Mouse (Mus musculus): ENCODE measurements around the gene Dolpp1. TPM values are rescaled to one million over a fixed set of nuclear protein-coding genes. Genes with fewer than 3 reads are reported as not detected.

Dolpp1 gene
- polyA plus RNA-seq, 1 experiment from 2014 or later = 66.5 TPM

DNA sequence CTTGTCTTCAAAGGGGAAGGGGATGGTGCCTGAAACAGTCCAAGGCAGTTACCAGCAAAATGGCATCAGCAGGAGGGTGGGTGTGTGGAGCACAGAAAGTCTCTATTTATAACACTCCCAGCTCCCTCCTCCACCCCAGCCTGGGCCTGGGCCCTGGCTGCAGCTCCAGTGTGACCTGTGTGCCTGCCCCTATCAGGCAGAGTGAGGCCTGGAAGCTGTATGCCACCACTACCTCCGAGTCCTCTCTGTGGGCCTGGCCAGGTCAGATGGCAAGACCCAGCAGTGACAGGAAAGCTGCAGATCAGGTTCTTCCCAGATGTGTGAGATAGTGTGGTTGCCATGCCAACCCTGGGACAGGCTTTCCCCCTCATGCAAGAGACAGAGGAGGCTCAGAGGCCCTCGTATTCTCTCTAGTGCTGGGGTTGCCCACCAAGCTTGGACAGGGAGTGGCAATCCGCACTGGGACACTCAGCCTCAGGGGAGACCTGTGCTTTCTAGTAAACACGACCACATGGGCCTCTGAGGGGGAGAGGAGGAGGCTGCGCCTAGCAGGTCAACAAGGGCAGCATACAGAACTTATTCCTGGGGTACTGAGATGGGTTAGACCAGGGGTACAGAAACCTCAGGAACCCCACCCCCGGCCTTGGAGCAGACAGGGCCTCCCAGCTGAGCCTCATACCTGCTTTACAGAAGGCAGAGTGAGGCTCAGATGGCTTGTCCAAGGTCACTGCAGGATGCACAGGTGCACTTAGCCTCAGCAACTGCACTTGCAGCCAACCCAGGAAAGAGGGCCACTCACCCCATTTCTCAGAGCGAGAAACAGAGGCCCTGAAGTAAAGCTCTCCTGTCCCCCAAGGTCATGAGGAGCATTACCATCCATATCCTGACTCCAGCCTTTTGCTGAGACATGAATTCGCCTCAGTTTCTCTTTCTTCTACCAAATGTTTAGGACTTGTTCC, 34.2 kb upstream of the Dolpp1 start:
- H3K9ac ChIP-seq (replicated peaks; ENCODE audit: low read depth, low read length) = peak overlapping the region; percentile 6; the same call in 1 of the 2 replicates
- no peaks in the 10 kb centered on the region for H3K9me3 ChIP-seq (ENCODE audit: control insufficient read depth, low read length)
- 64% methylated on average over 8 of the region's 8 CpGs for WGBS
- H3K27ac ChIP-seq (ENCODE audit: low read length) = no peak overlapping the region
- peak overlapping the region; percentile 81 for H3K4me2 ChIP-seq (ENCODE audit: low read length)
- peaks cover 27% of the 10 kb centered on the region for H3K4me1 ChIP-seq (replicated peaks; ENCODE audit: control insufficient read depth, insufficient read depth, low read length)
- no peaks in the 10 kb centered on the region for H3K27me3 ChIP-seq (replicated peaks; ENCODE audit: control insufficient read depth, insufficient read depth, low read length)
- no peak for ATAC-seq
- H3K36me3 ChIP-seq (ENCODE audit: control insufficient read depth, insufficient read depth) = no peaks in the 10 kb centered on the region
- peak overlapping the region; percentile 67 for H3K4me3 ChIP-seq (replicated peaks; ENCODE audit: low read length)

DNA sequence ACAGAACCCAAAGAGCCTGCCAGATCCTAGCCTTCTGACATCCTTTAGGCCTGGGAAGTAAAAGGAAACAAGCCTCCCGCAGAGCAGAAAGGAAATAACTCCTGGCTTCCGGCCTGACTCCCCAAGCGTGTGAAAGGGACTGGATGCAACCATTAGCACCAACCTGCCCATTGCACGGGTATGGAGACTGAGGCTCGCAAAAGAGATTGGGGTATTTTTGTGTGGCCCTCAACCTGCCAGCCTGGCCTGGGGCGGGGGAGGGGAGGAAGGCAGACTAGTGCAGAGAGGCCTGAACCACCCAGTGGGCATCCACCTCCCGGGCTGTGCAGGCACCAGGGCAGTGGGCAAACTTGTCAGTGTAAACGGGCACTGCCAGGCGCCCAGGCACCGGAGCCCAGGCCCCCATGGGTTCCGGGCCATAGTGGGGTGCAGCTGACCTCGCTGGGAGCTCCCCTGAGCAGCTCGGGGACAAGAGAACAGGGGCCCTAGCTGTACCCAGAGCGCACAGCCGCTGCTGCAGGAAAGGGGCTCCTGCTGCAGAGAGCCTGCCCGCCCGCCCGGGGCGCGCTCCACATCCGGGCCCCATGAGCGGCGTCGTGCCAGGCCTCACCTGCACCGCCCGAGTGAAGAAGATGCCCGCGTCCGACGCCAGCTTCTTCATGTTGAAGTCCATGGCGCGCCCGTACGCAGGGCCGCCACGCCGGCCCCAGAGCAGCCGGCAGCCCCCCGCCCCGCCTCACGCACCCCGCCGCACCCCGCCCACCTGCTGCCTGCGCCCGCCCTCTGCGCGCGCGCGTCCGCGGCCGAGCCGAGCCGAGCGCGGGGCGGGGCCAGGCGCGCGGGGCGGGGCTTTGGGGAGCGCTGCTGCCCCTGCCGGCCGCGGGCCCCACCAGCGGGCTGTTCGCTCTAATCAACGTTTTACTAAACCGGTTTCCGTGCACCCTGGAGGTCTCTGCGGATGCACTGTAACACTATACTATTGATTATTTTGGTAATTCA, 33.2 kb upstream of the Dolpp1 start, which contains the start of gene Sh3glb2:
Gene Sh3glb2 (minus strand): TSS at position 805 of the 999 bp plus-strand sequence.
- H3K9ac ChIP-seq (replicated peaks; ENCODE audit: low read depth, low read length) = peak within 1 kb of the TSS; percentile 91
- peak within 1 kb of the TSS; percentile 73; the same call in 1 of the 2 replicates for H3K27ac ChIP-seq (ENCODE audit: low read length)
- peaks cover 27% of the 10 kb centered on the region for H3K4me1 ChIP-seq (replicated peaks; ENCODE audit: control insufficient read depth, insufficient read depth, low read length)
- no peaks in the 10 kb centered on the region for H3K36me3 ChIP-seq (ENCODE audit: control insufficient read depth, insufficient read depth)
- H3K4me3 ChIP-seq (replicated peaks; ENCODE audit: low read length) = peak within 1 kb of the TSS; percentile 67
- no peaks in the 10 kb centered on the region for H3K27me3 ChIP-seq (replicated peaks; ENCODE audit: control insufficient read depth, insufficient read depth, low read length)
- H3K4me2 ChIP-seq (ENCODE audit: low read length) = peak within 1 kb of the TSS; percentile 81
- peak; percentile 81 for ATAC-seq
- WGBS = 3% methylated on average over 64 of the region's 73 CpGs
- no peaks in the 10 kb centered on the region for H3K9me3 ChIP-seq (ENCODE audit: control insufficient read depth, low read length)

DNA sequence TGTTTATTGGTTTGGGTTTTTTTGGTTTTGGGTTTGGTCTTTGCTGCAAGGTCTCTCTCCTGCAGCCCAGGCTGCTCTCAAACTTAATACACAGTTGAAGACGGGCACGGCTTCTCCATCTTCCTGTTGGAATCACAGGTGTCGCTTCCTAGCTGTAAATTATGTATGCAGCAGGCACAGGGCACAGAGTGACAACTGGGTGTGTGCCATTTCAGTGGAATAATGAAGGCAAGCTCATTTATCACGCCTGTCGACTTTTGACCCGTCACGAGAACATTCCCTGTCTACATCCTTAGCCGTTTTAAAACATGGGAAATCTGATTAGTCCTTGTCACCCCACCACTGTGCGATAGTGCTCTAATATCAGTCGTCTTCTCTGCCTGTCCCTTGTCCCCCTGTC, 31.4 kb upstream of the Dolpp1 start:
- no peak overlapping the region for H3K27ac ChIP-seq (ENCODE audit: low read length)
- no peak for ATAC-seq
- H3K4me3 ChIP-seq (replicated peaks; ENCODE audit: low read length) = no peak overlapping the region
- no peak overlapping the region for H3K4me2 ChIP-seq (ENCODE audit: low read length)
- H3K4me1 ChIP-seq (replicated peaks; ENCODE audit: control insufficient read depth, insufficient read depth, low read length) = peaks cover 38% of the 10 kb centered on the region
- H3K9ac ChIP-seq (replicated peaks; ENCODE audit: low read depth, low read length) = no peak overlapping the region
- no peaks in the 10 kb centered on the region for H3K36me3 ChIP-seq (ENCODE audit: control insufficient read depth, insufficient read depth)
- 81% methylated on average over 10 of the region's 10 CpGs for WGBS
- no peaks in the 10 kb centered on the region for H3K27me3 ChIP-seq (replicated peaks; ENCODE audit: control insufficient read depth, insufficient read depth, low read length)
- H3K9me3 ChIP-seq (ENCODE audit: control insufficient read depth, low read length) = no peaks in the 10 kb centered on the region

DNA sequence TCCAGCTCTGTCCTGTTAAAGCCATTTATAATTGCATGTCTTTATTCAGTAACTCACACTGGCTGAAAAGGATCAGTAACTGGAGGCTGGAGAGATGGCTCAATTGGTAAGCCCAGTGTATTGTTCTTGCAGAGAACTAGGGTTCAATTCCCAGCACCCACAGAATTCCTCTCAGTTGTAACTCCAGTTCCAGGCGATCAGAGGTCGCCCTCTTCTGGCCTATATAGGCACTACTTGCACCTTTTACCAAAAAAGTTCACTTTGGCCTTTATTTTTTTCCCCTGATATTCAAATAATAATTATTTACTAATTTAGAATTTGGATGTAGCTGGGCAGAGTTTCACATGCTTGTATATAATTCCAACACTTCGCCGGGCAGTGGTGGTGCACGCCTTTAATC, 29.2 kb upstream of the Dolpp1 start:
- no peaks in the 10 kb centered on the region for H3K27me3 ChIP-seq (replicated peaks; ENCODE audit: control insufficient read depth, insufficient read depth, low read length)
- no peak for ATAC-seq
- WGBS = 75% methylated on average over 5 of the region's 5 CpGs
- H3K9me3 ChIP-seq (ENCODE audit: control insufficient read depth, low read length) = no peaks in the 10 kb centered on the region
- no peak overlapping the region for H3K9ac ChIP-seq (replicated peaks; ENCODE audit: low read depth, low read length)
- peaks cover 26% of the 10 kb centered on the region for H3K4me1 ChIP-seq (replicated peaks; ENCODE audit: control insufficient read depth, insufficient read depth, low read length)
- H3K36me3 ChIP-seq (ENCODE audit: control insufficient read depth, insufficient read depth) = peaks cover 1% of the 10 kb centered on the region; the same call in 1 of the 2 replicates
- H3K4me2 ChIP-seq (ENCODE audit: low read length) = no peak overlapping the region
- no peak overlapping the region for H3K4me3 ChIP-seq (replicated peaks; ENCODE audit: low read length)
- H3K27ac ChIP-seq (ENCODE audit: low read length) = no peak overlapping the region

DNA sequence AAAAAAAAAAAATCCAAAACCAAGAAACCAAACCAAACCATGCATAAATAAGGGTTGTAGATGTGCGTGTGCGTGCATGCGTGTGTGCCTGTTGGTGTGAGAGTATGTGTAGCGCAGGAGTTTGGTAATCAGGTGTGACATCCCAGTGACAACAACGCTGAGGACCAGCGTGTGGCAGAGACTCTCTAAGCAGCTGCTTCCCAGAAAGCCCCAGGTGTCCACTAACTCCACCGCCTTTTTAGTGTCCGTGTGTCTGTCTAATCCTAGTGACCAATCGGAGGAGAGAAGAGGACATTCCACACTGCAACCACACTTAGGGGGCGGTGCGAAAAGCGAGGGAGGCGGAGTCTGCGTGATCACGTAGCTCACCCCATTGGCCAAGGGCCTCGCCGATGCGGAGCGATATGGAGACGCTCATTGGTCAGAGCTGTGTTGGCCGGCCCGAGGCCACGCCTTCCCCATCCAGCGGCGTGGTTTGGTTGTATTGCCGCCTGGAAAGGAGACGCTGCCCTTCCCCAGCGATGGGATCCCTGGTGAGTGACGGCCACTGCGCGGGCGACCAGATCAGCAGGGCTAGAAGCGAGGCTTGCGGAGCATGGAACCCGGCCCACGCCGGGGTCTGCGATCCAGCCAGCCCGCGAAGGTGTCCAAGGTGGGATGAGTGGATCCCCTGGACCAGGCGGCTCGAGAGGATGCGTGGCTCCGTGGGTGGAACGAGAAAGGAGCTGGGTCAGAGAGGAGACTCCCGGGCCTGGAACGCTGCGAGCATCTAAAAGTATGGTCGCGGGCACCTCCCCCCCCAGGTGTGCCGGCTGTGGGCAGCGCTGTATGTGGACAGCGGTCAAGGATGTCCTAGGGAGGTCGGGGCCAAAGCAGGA, 28.0 kb upstream of the Dolpp1 start, which contains the start of gene Miga2:
Gene Miga2 (plus strand): TSS at position 461 of the 878 bp plus-strand sequence.
- no peaks in the 10 kb centered on the region for H3K9me3 ChIP-seq (ENCODE audit: control insufficient read depth, low read length)
- H3K27ac ChIP-seq (ENCODE audit: low read length) = peak within 1 kb of the TSS; percentile 65
- H3K9ac ChIP-seq (replicated peaks; ENCODE audit: low read depth, low read length) = peak within 1 kb of the TSS; percentile 85
- peaks cover 17% of the 10 kb centered on the region for H3K4me1 ChIP-seq (replicated peaks; ENCODE audit: control insufficient read depth, insufficient read depth, low read length)
- H3K4me3 ChIP-seq (replicated peaks; ENCODE audit: low read length) = peak within 1 kb of the TSS; percentile 99
- under 1% methylated on average over 54 of the region's 54 CpGs for WGBS
- H3K27me3 ChIP-seq (replicated peaks; ENCODE audit: control insufficient read depth, insufficient read depth, low read length) = no peaks in the 10 kb centered on the region
- peak; percentile 99 for ATAC-seq
- H3K4me2 ChIP-seq (ENCODE audit: low read length) = peak within 1 kb of the TSS; percentile 96
- H3K36me3 ChIP-seq (ENCODE audit: control insufficient read depth, insufficient read depth) = peaks cover 9% of the 10 kb centered on the region

DNA sequence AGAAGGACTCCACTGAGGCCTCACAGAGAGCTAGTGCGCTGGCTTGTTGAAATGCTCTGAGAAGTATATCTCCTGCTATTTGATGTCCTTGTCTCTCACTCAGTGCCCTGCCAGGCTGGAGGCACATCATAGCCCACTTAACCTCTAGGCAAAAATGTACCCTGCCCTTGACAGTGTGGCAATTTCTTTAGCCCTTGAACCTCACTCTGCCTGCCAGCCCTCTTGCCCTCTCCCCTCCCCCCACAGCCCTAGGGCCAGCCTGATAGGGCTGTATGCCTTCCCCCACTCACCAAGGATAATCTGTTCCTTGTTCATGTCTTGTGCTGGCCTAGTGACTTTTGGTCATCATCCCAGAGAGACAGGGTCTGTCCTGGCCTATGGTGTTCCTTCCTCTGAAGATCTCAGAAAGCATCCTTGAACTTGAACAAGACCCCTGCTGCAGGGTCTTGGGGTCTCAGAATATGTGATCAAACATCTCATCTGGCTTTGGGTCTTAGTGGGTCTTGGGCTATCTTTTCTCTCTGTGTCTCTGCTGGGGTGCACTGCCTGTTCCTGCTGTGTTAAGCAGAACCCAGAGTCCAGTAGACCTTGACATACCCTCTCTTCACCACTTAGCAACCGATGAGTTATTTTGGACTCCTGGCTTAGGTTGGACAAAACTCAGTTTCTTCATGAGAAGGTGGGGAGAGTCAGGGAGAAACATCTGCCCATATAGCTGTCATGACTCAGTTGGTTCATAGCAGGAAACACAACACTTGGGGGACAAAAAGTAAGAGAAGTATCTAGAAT, 26.6 kb upstream of the Dolpp1 start:
- Histone ChIP-seq H3K4me3 (replicated peaks; ENCODE audit: low read length) (peak overlapping the region; percentile 99), H3K9me3 (ENCODE audit: control insufficient read depth, low read length) (no peaks in the 10 kb centered on the region), H3K36me3 (ENCODE audit: control insufficient read depth, insufficient read depth) (peaks cover 16% of the 10 kb centered on the region), H3K27me3 (replicated peaks; ENCODE audit: control insufficient read depth, insufficient read depth, low read length) (no peaks in the 10 kb centered on the region), H3K9ac (replicated peaks; ENCODE audit: low read depth, low read length) (no peak overlapping the region), H3K4me2 (ENCODE audit: low read length) (peak overlapping the region; percentile 96), H3K27ac (ENCODE audit: low read length) (no peak overlapping the region), H3K4me1 (replicated peaks; ENCODE audit: control insufficient read depth, insufficient read depth, low read length) (peaks cover 12% of the 10 kb centered on the region)
- no peak for ATAC-seq
- 90% methylated on average over 2 of the region's 2 CpGs for WGBS

DNA sequence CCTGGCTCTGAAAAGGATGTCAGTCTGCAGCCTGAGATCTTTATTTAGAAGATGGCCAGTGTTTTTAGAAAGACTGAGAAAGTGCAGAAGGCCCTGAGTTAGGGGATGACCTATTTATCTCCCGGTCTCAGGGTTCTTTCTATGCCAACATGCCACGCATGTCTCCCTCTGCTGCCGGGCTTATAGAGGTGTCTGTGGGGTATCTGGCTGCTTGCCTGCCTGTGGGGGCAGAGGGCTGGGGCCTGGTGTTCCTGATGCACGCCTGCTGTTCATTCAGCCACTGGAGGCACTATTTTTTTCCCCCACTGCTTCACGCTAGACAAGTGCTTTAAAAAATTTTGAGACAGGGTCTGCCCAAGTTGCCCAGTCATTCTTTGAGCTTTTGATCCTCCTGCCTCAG, 25.9 kb upstream of the Dolpp1 start:
- no peak for ATAC-seq
- Histone ChIP-seq H3K27me3 (replicated peaks; ENCODE audit: control insufficient read depth, insufficient read depth, low read length) (no peaks in the 10 kb centered on the region), H3K4me3 (replicated peaks; ENCODE audit: low read length) (no peak overlapping the region), H3K9ac (replicated peaks; ENCODE audit: low read depth, low read length) (no peak overlapping the region), H3K27ac (ENCODE audit: low read length) (no peak overlapping the region), H3K4me1 (replicated peaks; ENCODE audit: control insufficient read depth, insufficient read depth, low read length) (peaks cover 12% of the 10 kb centered on the region), H3K4me2 (ENCODE audit: low read length) (no peak overlapping the region), H3K9me3 (ENCODE audit: control insufficient read depth, low read length) (no peaks in the 10 kb centered on the region), H3K36me3 (ENCODE audit: control insufficient read depth, insufficient read depth) (peaks cover 20% of the 10 kb centered on the region)
- WGBS = 73% methylated on average over 5 of the region's 5 CpGs

DNA sequence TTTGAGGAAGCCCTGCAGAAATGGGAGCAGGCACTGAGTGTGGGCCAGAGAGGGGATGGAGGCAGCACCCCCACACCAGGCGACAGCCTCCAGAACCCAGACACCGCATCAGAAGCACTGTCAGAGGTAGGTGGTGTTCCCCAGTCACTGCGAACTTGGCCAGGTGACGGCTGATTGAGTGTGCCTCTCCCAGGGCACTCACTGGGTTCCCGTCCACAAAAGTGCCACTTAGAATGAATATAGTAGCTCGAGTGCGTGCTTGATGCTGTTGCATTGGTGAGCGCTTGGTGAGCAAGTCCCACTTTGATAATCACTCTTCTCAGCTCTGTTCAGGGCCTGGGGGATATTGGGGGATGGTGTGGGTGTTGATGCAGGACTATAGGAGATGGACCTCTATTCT, 20.5 kb upstream of the Dolpp1 start:
- Histone ChIP-seq H3K9ac (replicated peaks; ENCODE audit: low read depth, low read length) (no peak overlapping the region), H3K4me3 (replicated peaks; ENCODE audit: low read length) (no peak overlapping the region), H3K36me3 (ENCODE audit: control insufficient read depth, insufficient read depth) (peaks cover 42% of the 10 kb centered on the region), H3K27ac (ENCODE audit: low read length) (no peak overlapping the region), H3K4me2 (ENCODE audit: low read length) (no peak overlapping the region), H3K9me3 (ENCODE audit: control insufficient read depth, low read length) (no peaks in the 10 kb centered on the region), H3K27me3 (replicated peaks; ENCODE audit: control insufficient read depth, insufficient read depth, low read length) (no peaks in the 10 kb centered on the region), H3K4me1 (replicated peaks; ENCODE audit: control insufficient read depth, insufficient read depth, low read length) (no peaks in the 10 kb centered on the region)
- WGBS = 96% methylated on average over 8 of the region's 8 CpGs
- ATAC-seq = no peak
